Mouse (Mus musculus): ENCODE results near the gene Tjp1. TPM values are rescaled to one million over a fixed set of nuclear protein-coding genes. Genes with fewer than 3 reads are reported as not detected.

The Tjp1 gene
- polyA plus RNA-seq, 1 experiment from 2014 or later = 23.3 TPM

- Histone ChIP-seq H3K4me1 (no peaks in the 10 kb centered on the region; the same call in 1 of the 2 replicates), H3K27ac (replicated peaks) (no peak overlapping the region), H3K27me3 (replicated peaks; ENCODE audit: low read depth, poor library complexity, severe bottlenecking) (no peaks in the 10 kb centered on the region; the same call in 1 of the 2 replicates), H3K36me3 (replicated peaks) (no peaks in the 10 kb centered on the region), H3K4me3 (no peak overlapping the region), H3K9me3 (no peaks in the 10 kb centered on the region)
- 63% methylated on average over 10 of the region's 10 CpGs for WGBS
- DNase-seq (ENCODE audit: low spot score) = no peak
Observed at GRCm38 (mm10) chr7:65513451-65514179, 14.0 kb downstream of the Tjp1 start.

GRCm38 (mm10) chr7:65509357-65509756, 18.2 kb downstream of the Tjp1 start:
- H3K4me3 ChIP-seq = no peak overlapping the region
- H3K4me1 ChIP-seq = no peaks in the 10 kb centered on the region
- H3K27ac ChIP-seq (replicated peaks) = no peak overlapping the region
- 59% methylated on average over 3 of the region's 3 CpGs for WGBS
- no peaks in the 10 kb centered on the region for H3K36me3 ChIP-seq (replicated peaks)
- no peaks in the 10 kb centered on the region for H3K9me3 ChIP-seq
- no peak for DNase-seq (ENCODE audit: low spot score)
- no peaks in the 10 kb centered on the region; the same call in 1 of the 2 replicates for H3K27me3 ChIP-seq (replicated peaks; ENCODE audit: low read depth, poor library complexity, severe bottlenecking)

GRCm38 (mm10) chr7:65507341-65507740, 20.2 kb downstream of the Tjp1 start:
- H3K9me3 ChIP-seq = no peaks in the 10 kb centered on the region
- WGBS = 90% methylated on average over 5 of the region's 5 CpGs
- no peaks in the 10 kb centered on the region; the same call in 1 of the 2 replicates for H3K4me1 ChIP-seq
- H3K36me3 ChIP-seq (replicated peaks) = no peaks in the 10 kb centered on the region
- H3K4me3 ChIP-seq = no peak overlapping the region
- DNase-seq (ENCODE audit: low spot score) = no peak
- H3K27me3 ChIP-seq (replicated peaks; ENCODE audit: low read depth, poor library complexity, severe bottlenecking) = no peaks in the 10 kb centered on the region
- no peak overlapping the region for H3K27ac ChIP-seq (replicated peaks)

- Histone ChIP-seq H3K9me3 (0 out of 2 replicates have a peak, but pooled peaks cover 4% of the 10 kb centered on the region), H3K27me3 (replicated peaks; ENCODE audit: low read depth, poor library complexity, severe bottlenecking) (no peaks in the 10 kb centered on the region), H3K4me3 (no peak overlapping the region), H3K4me1 (no peaks in the 10 kb centered on the region; the same call in 1 of the 2 replicates), H3K27ac (replicated peaks) (no peak overlapping the region), H3K36me3 (replicated peaks) (no peaks in the 10 kb centered on the region)
- no peak for DNase-seq (ENCODE audit: low spot score)
- WGBS = 73% methylated on average over 10 of the region's 10 CpGs
Observed at GRCm38 (mm10) chr7:65502486-65503322, 24.9 kb downstream of the Tjp1 start.

- Histone ChIP-seq H3K4me3 (no peak overlapping the region), H3K27ac (replicated peaks) (no peak overlapping the region), H3K9me3 (0 out of 2 replicates have a peak, but pooled peaks cover 4% of the 10 kb centered on the region), H3K27me3 (replicated peaks; ENCODE audit: low read depth, poor library complexity, severe bottlenecking) (no peaks in the 10 kb centered on the region), H3K36me3 (replicated peaks) (no peaks in the 10 kb centered on the region), H3K4me1 (no peaks in the 10 kb centered on the region; the same call in 1 of the 2 replicates)
- DNase-seq (ENCODE audit: low spot score) = no peak
- WGBS = 74% methylated on average over 7 of the region's 7 CpGs
Observed at GRCm38 (mm10) chr7:65500746-65501145, 26.8 kb downstream of the Tjp1 start.

- Histone ChIP-seq H3K4me3 (no peak overlapping the region), H3K9me3 (0 out of 2 replicates have a peak, but pooled peaks cover 4% of the 10 kb centered on the region), H3K4me1 (no peaks in the 10 kb centered on the region; the same call in 1 of the 2 replicates), H3K27me3 (replicated peaks; ENCODE audit: low read depth, poor library complexity, severe bottlenecking) (no peaks in the 10 kb centered on the region), H3K36me3 (replicated peaks) (no peaks in the 10 kb centered on the region), H3K27ac (replicated peaks) (no peak overlapping the region)
- 56% methylated on average over 12 of the region's 12 CpGs for WGBS
- DNase-seq (ENCODE audit: low spot score) = peak; percentile 78
Observed at GRCm38 (mm10) chr7:65497733-65498583, 29.6 kb downstream of the Tjp1 start.

- Histone ChIP-seq H3K36me3 (replicated peaks) (no peaks in the 10 kb centered on the region), H3K27me3 (replicated peaks; ENCODE audit: low read depth, poor library complexity, severe bottlenecking) (no peaks in the 10 kb centered on the region), H3K4me1 (peaks cover 7% of the 10 kb centered on the region), H3K9me3 (no peaks in the 10 kb centered on the region), H3K4me3 (no peak overlapping the region), H3K27ac (replicated peaks) (no peak overlapping the region)
- WGBS = 83% methylated on average over 7 of the region's 7 CpGs
- no peak for DNase-seq (ENCODE audit: low spot score)
Observed at GRCm38 (mm10) chr7:65490526-65490925, 37.1 kb downstream of the Tjp1 start.

- no peak for DNase-seq (ENCODE audit: low spot score)
- WGBS = 85% methylated on average over 9 of the region's 9 CpGs
- Histone ChIP-seq H3K4me1 (peaks cover 7% of the 10 kb centered on the region), H3K36me3 (replicated peaks) (no peaks in the 10 kb centered on the region), H3K4me3 (no peak overlapping the region), H3K27me3 (replicated peaks; ENCODE audit: low read depth, poor library complexity, severe bottlenecking) (no peaks in the 10 kb centered on the region), H3K27ac (replicated peaks) (no peak overlapping the region), H3K9me3 (no peaks in the 10 kb centered on the region)
Observed at GRCm38 (mm10) chr7:65489742-65490141, 37.8 kb downstream of the Tjp1 start.

- no peaks in the 10 kb centered on the region for H3K27me3 ChIP-seq (replicated peaks; ENCODE audit: low read depth, poor library complexity, severe bottlenecking)
- 91% methylated on average over 6 of the region's 6 CpGs for WGBS
- no peak for DNase-seq (ENCODE audit: low spot score)
- no peaks in the 10 kb centered on the region for H3K36me3 ChIP-seq (replicated peaks)
- peaks cover 7% of the 10 kb centered on the region for H3K4me1 ChIP-seq
- no peak overlapping the region for H3K27ac ChIP-seq (replicated peaks)
- no peaks in the 10 kb centered on the region for H3K9me3 ChIP-seq
- no peak overlapping the region for H3K4me3 ChIP-seq
Observed at GRCm38 (mm10) chr7:65489195-65489594, 38.4 kb downstream of the Tjp1 start.

- peaks cover 10% of the 10 kb centered on the region for H3K4me1 ChIP-seq
- DNase-seq (ENCODE audit: low spot score) = peak; percentile 52
- H3K27ac ChIP-seq (replicated peaks) = no peak overlapping the region
- H3K36me3 ChIP-seq (replicated peaks) = no peaks in the 10 kb centered on the region
- WGBS = 9% methylated on average over 13 of the region's 13 CpGs
- peak overlapping the region; percentile 40; the same call in 1 of the 2 replicates for H3K4me3 ChIP-seq
- H3K9me3 ChIP-seq = no peaks in the 10 kb centered on the region
- no peaks in the 10 kb centered on the region for H3K27me3 ChIP-seq (replicated peaks; ENCODE audit: low read depth, poor library complexity, severe bottlenecking)
Observed at GRCm38 (mm10) chr7:65486259-65486681, 41.3 kb downstream of the Tjp1 start.

GRCm38 (mm10) chr7:65484170-65484778, 43.3 kb downstream of the Tjp1 start:
- Histone ChIP-seq H3K4me3 (no peak overlapping the region), H3K27me3 (replicated peaks; ENCODE audit: low read depth, poor library complexity, severe bottlenecking) (no peaks in the 10 kb centered on the region), H3K27ac (replicated peaks) (no peak overlapping the region), H3K36me3 (replicated peaks) (no peaks in the 10 kb centered on the region), H3K9me3 (no peaks in the 10 kb centered on the region), H3K4me1 (peaks cover 10% of the 10 kb centered on the region)
- WGBS = 75% methylated on average over 5 of the region's 5 CpGs
- no peak for DNase-seq (ENCODE audit: low spot score)

GRCm38 (mm10) chr7:65482216-65482615, 45.4 kb downstream of the Tjp1 start:
- H3K4me3 ChIP-seq = no peak overlapping the region
- H3K9me3 ChIP-seq = no peaks in the 10 kb centered on the region
- H3K27me3 ChIP-seq (replicated peaks; ENCODE audit: low read depth, poor library complexity, severe bottlenecking) = no peaks in the 10 kb centered on the region
- H3K27ac ChIP-seq (replicated peaks) = no peak overlapping the region
- peaks cover 10% of the 10 kb centered on the region for H3K4me1 ChIP-seq
- no peaks in the 10 kb centered on the region for H3K36me3 ChIP-seq (replicated peaks)
- no peak for DNase-seq (ENCODE audit: low spot score)
- 67% methylated on average over 2 of the region's 2 CpGs for WGBS

Data from embryonic facial prominence, embryonic 10.5 days (tissue).